Mouse (Mus musculus): Measurements from ENCODE around the gene Gon7.

The Gon7 gene

DNA sequence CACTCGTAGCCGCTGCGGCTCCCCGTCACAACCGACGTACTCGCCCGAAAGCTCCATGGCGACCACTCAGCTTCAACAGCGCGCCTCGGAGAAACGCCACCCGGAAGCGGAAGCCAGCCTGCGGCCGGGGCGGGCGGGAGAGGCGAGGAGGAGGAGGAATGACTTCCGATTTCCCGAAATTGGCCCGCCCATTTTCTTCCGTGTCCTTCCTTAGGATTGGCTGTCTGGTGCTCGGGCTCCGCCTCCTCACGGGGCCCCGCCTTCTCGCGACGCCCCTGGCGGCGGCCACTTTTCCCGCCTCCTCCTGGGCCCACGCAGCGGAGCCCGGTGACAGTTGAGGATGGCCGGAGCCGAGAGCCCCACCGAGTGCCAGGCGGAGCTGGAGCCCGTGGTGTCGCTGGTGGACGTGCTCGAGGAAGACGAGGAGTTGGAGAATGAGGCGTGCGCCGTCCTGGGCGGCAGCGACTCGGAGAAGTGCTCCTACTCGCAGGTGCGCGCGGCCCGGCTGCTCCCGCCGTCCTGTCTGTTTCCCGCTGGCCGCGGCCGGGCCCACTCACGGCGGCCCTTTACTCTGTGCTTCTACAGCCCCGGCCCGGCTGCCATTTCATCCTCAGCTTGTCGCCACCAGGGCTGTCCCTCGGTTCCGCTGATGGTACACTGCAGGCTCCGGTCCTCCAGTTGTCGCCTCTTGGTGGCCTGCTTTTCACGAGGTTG is at the start of gene Gon7, which contains the start of the genes Gm28051 and Ubr7:
Gon7 (minus strand) TSS at position 115 of the 714 bp plus-strand sequence.
Gm28051 (minus strand) TSS at position 77 of the 714 bp plus-strand sequence.
Ubr7 (plus strand) TSS at position 279 of the 714 bp plus-strand sequence.
- DNase-seq: peak; percentile 92 to 93

GRCm38 (mm10) chr12:102799528-102799927 is 41.9 kb upstream of the Gon7 start:
- no peak for DNase-seq

- DNase-seq: no peak
These were observed 30.3 kb upstream of the Gon7 start for GRCm38 (mm10) chr12:102787927-102788326.

DNA sequence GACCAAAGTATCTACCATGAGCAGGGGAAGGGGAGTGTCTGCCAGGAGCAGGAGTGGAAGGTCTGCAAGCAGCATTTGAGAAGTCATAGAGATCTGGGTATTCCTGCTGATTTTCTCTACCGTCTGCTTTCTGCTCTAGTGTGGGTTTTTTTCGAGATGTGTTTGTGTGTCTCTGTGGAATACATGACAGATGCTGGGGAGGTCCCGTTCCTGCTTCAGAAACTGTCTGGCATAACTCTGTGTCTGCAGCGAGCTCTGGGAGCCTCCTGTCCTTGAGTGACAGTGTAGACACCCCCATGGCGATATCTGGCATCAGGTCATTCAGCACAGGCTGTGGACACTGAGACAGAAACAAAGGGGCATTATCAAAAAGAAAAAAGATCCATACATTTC is 28.0 kb upstream of the Gon7 start:
- no peak for DNase-seq

DNA sequence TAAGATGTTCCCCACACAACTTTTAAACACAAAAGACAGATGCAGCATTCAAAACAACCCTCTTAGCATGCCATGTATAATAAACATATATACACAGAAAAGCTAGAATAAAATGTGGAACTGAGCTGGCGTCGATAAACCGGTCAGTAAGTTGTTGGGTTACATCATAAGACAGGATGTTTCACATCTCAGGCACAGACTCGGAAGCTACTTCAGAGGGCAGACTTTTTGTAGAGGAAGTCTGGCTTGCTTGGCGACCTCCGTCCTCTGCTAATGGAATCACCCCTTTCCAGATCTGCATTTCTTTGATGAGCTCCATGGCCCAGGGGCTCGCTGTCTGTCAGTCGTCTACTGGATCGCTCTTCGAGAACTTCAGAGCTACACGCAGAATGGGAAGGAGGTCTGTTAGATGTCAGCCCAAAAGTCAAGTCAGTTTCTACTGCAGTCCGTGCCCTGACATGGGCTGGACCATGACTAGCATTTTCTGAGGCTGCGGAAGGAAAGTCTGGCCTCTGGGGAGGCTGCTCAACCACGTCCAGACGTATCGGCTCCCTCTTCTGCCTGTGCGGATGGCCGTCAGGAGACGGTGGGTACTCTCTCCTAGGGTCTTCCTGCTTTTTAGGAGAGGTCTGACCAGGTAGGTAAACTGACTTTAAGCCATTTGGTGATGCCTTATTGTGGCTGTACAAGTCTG is 27.4 kb upstream of the Gon7 start:
- no peak for DNase-seq

- no peak for DNase-seq
These were observed 25.2 kb upstream of the Gon7 start for GRCm38 (mm10) chr12:102782841-102783240.

GRCm38 (mm10) chr12:102779452-102779851 is 21.8 kb upstream of the Gon7 start:
- peak in 1 of 2 experiments; percentile 36 for DNase-seq

GRCm38 (mm10) chr12:102778151-102778550 is 20.5 kb upstream of the Gon7 start:
- DNase-seq: no peak

DNA sequence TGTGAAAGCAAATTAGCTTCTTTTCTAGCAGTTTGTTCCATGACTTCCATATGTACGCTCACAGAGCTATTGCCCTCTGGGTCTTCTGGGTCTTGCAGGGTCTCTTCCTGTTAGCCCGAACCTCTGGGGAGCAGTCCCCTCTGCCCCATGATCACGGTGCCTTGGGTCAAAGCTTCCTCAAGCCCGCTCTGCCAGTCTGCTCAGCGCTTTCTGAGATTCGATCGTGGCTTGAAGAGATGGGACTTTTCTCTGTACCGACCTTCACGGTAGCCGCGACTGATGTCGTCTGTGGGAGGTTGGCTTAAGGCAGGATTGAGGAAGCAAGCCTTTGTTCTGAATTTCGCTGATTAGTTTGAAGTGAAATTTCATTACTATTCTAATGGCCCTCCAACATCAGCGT is 18.4 kb upstream of the Gon7 start:
- no peak for DNase-seq

DNA sequence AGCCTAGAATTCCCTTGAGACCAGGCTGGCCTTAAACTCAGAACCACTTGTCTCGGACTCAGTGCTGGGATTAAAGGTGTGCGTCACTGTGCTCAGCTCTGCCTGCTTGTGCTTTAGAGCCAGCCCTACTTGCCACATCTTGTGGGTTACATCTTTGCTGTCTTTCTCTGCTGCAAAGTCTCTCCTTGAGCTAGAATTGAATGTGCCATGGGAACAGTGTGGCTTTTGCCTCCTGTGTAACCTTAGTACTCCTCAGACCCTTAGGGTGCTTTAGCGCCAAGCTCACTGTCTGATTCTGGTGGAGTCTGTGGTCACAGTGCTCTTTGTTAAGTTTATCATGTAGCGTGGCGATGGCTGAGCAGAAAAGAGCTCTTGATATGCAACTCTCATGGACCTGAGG is 15.1 kb upstream of the Gon7 start:
- DNase-seq: no peak

DNA sequence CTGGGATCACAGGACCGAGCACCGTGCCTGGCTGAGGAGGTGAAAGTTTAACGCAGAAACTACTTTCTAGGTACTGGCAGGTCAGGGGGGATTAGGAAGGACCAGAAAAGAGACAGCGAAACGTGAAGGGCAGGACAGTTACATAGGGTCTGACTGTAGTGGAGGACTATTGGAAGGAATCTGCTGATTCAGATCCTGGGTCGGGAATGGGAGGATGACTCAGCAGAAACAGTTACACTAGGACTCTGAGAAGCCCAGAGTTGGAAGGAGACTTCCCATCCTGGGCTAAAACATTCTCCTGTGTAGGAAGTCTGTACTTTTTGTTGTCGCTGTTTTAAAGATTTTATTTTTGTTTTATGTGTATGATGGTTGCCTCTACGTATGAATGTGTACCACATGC is 14.0 kb upstream of the Gon7 start:
- DNase-seq: no peak

- DNase-seq: peak; percentile 22 to 24
These were observed 11.4 kb upstream of the Gon7 start for GRCm38 (mm10) chr12:102769000-102769399.

GRCm38 (mm10) chr12:102763696-102764095 is 6.1 kb upstream of the Gon7 start:
- no peak for DNase-seq

DNA sequence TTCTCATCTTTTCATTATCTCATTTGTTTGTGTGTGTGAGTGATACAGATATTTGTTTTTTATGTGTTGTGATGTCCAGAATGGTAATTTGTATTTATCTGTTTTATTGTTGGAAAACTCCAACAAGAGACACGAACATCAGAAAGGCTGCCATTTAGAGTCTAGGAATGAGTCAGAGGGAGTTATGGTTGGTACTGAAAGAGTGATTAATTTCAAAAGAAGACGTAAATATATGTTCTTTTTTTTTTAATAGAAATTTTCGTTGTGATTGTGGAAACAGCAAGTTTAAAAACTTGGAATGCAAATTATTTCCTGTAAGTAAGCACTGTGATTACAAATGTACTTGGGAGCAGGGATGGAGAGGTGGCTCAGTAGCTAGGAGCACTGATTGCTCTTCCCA is 4.1 kb upstream of the Gon7 start:
- DNase-seq: no peak

- DNase-seq: no peak
These were observed 1.3 kb upstream of the Gon7 start for GRCm38 (mm10) chr12:102758936-102759335.

GRCm38 (mm10) chr12:102758403-102758756 is 777 bp upstream of the Gon7 start, which contains the start of gene Gm20604:
Gene Gm20604 (minus strand): TSS chr12:102758672.
- peak in 1 of 2 experiments; percentile 31 for DNase-seq

DNA sequence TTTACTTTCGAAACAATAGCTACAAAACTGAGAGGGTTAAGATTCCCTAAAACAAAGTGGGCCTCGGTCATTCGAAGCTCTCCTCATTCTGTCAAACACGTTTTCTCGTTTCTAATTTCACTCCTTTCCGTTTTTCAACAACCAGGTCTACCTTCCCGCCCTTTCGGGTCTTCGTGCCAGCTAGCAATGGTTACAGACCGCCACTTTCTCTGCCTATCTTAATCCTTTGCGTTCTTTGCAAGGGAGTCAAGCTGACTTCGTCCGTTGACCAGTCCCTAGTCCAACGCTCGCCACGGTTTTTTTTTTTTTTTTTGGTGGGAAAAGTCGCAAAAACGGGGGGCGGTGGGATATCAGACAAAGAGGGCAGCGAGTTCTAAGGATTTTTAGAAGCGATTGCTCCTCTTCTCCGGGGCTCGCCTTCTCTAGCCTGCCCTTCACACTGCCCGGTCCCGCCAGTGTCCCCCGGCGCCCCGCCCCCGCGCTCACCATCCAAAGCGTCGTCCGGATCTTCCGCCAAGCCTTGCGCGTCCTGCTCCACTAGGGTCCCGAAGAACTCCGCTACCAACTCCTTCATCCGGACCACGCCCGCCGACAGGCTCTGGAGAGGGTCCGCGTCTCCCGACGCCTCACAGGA is 431 bp downstream of the Gon7 start:
- DNase-seq: peak in 1 of 2 experiments; percentile 19

- DNase-seq: peak; percentile 79 to 82
These were observed 1.3 kb downstream of the Gon7 start for GRCm38 (mm10) chr12:102756304-102756703.

- DNase-seq: no peak
These were observed 9.3 kb downstream of the Gon7 start for GRCm38 (mm10) chr12:102748256-102748655.

DNA sequence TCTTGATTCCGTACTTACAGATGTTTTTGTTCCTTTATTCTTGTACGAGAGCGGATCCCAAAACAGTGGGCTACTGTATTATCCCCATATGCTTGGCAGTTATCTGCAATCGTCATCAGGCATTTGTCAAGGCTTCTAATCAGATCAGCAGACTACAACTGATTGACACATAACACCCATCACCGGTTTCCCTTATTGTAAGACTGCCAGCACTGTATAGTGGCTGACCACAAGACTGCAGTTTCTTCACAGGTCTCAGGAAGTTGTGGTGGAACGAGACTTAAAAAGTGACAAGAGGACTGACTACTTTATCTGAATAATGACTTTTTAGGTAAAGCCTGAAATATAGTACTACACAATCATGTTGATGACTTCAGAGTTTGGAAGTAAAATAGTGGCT is 12.8 kb downstream of the Gon7 start:
- peak; percentile 52 to 66 for DNase-seq

DNA sequence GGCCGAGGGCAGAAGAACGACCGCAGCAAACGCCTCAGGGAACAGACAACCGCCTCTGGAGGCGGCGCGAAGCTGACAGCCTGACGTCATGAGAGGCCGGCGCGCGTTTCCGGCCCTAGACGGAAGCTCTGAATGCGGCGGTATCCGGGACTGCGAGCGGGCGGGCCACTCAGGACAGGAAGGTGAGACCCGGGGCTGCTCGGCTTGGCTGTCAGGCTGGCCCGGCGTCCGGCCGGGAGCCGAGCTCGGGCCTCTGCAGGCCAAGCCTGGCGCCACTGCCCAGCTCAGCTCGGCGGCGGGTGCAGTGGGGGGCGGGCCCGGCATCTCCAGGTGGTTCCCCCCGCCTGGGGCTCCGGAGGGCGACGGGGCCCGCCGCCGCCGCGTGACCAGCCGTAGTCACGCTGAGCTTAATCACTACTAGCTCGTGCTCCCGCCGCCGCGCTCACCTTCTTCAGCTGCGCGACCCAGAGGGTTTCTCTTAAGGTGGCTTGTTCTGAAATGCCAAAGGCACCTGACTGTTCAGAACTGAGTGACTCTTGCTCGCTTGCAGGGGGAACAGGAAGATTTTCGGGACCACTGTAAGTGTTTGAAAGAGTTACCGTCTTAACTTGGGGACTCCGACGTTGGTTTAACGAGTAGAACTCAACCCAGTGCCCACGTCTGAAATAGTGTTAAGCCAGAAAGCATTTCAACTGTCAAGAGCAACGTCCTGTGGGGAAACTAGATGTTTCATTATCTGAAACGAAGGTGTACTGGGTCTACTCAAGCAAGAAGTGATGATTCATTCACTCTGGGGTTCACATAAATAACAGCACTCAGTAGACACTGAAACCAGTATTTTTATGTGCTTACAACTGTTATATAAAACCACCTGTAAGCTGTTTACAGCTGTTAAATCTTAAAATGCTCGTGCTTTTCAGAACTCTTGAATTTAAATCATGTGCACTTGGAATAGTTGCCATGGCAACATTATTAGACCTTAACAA is 13.7 kb downstream of the Gon7 start, which contains the start of the genes Moap1 and Tmem251:
Moap1 (minus strand) TSS at position 73 of the 986 bp plus-strand sequence.
Tmem251 (plus strand) TSS at position 174 of the 986 bp plus-strand sequence.
- peak; percentile 92 for DNase-seq

- no peak for DNase-seq
These were observed 14.5 kb downstream of the Gon7 start for GRCm38 (mm10) chr12:102743036-102743588.

Measured in B cell, adult 2 months (primary cell).